Mouse (Mus musculus) 3T3-L1 (cell line): ENCODE results near the gene Uba5.

Source experiments
- DNase-seq: peaks from one replicate; pipeline ENCODE4 v3.0.0-alpha.2; 2015; ENCODE audit warnings: low read depth, low spot score

The Uba5 gene

GRCm38 (mm10) chr9:104062430-104063243 lies at the start of gene Uba5:
TSS of gene Uba5 (minus strand) at chr9:104063134.
- peak; percentile 68 for DNase-seq

- DNase-seq, result no peak
These were observed 46.2 kb upstream of the Uba5 start for GRCm38 (mm10) chr9:104109151-104109550.

- DNase-seq, result no peak
These were observed 45.7 kb upstream of the Uba5 start for GRCm38 (mm10) chr9:104108571-104109143.

- DNase-seq, result no peak
These were observed 44.5 kb upstream of the Uba5 start for GRCm38 (mm10) chr9:104107482-104107881.

GRCm38 (mm10) chr9:104106930-104107329 lies 44.0 kb upstream of the Uba5 start:
- no peak for DNase-seq

GRCm38 (mm10) chr9:104104986-104105385 lies 42.1 kb upstream of the Uba5 start:
- DNase-seq, result no peak

GRCm38 (mm10) chr9:104102901-104103300 lies 40.0 kb upstream of the Uba5 start:
- DNase-seq, result no peak

- no peak for DNase-seq
These were observed 39.4 kb upstream of the Uba5 start for GRCm38 (mm10) chr9:104102301-104102700.

- no peak for DNase-seq
These were observed 38.5 kb upstream of the Uba5 start for GRCm38 (mm10) chr9:104101458-104101857.

GRCm38 (mm10) chr9:104100822-104101221 lies 37.9 kb upstream of the Uba5 start:
- DNase-seq, result no peak

GRCm38 (mm10) chr9:104099060-104099459 lies 36.1 kb upstream of the Uba5 start:
- DNase-seq, result no peak

- DNase-seq, result no peak
These were observed 35.3 kb upstream of the Uba5 start for GRCm38 (mm10) chr9:104098256-104098655.

- no peak for DNase-seq
These were observed 30.0 kb upstream of the Uba5 start for GRCm38 (mm10) chr9:104092945-104093344.

GRCm38 (mm10) chr9:104088555-104088954 lies 25.6 kb upstream of the Uba5 start:
- peak; percentile 37 for DNase-seq

- DNase-seq, result no peak
These were observed 22.9 kb upstream of the Uba5 start for GRCm38 (mm10) chr9:104085730-104086429.

- no peak for DNase-seq
These were observed 17.1 kb upstream of the Uba5 start for GRCm38 (mm10) chr9:104080038-104080437.

- DNase-seq, result peak; percentile 58
These were observed 16.4 kb upstream of the Uba5 start for GRCm38 (mm10) chr9:104079379-104079778.

GRCm38 (mm10) chr9:104078780-104079179 lies 15.8 kb upstream of the Uba5 start:
- DNase-seq, result no peak

GRCm38 (mm10) chr9:104075808-104076207 lies 12.9 kb upstream of the Uba5 start:
- DNase-seq, result peak; percentile 63

- DNase-seq, result no peak
These were observed 8.1 kb upstream of the Uba5 start for GRCm38 (mm10) chr9:104070863-104071604.

GRCm38 (mm10) chr9:104070241-104070640 lies 7.3 kb upstream of the Uba5 start:
- DNase-seq, result no peak

GRCm38 (mm10) chr9:104064571-104064970 lies 1.6 kb upstream of the Uba5 start:
- DNase-seq, result no peak
